Mouse (Mus musculus) cerebellum, postnatal 25 days (tissue): ENCODE measurements at regions not wholly inside any gene's neighbourhood (a gene's known extent, or its start where the extent isn't known, plus 50 kb on each side); places are given as distances from the start of the nearest gene placed in this dataset.

ENCODE experiments used
- DNase-seq, 2 experiments: peaks; one replicate each; pipeline ENCODE4 v3.0.0; 2021; ENCODE audit warnings: mixed read lengths in 2 of 2

DNA sequence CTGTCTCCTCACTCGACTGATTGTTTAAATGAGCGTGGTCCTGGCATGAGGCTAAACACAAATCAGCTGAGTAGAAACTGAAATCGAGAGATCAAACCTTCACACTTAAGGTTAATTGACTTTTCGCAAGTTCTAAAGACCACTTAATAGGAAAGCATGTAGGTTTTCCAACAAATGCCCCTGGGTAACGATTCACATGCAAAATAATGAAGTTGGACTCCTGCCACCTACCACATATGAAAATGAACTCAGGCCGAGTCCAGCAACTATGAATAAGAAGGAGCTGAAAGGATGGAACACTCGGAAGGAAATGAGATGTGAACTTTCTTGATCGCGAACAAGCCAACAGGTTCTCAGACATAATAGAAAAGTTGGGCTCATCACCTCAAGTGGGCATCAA lies 812.0 kb downstream of the Tmem132b start:
- DNase-seq: no peak

DNA sequence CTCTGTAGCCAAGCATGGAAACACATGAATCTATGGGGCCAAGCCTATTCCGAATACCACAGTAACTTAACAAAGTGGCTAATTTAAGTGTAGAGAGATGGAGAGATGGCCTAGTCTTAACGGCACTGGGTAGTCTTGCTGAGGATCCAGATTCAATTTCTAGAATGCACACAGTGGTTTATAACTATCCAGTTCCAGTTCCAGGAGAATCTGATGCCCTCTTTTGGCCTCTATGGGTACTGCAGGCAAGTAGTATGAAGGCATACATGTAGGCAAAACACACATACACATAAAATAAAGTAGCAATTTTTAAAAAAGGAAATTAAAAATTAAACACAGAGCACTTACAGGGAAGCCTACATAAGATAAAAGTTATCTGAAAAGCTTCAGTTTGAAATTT lies 819.4 kb downstream of the Tmem132b start:
- DNase-seq: no peak

DNA sequence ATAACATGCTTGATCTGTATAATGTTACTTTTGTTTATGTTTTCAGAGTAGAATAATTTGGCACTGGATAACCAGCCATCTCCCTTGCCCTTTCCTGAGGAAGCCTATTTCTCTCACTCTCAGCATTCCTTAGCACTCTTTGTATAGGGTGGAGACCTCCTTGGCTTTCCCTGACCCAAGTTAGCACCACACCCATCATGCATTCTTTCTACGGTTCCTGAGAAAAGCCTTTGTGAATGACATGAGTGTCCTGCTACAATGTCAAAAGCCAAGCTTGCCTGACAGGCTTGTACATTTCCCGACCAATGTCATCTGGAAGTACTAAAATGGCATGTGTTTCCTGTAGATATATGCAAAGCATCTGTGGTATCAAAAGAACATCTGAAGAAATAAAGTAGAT lies 837.9 kb downstream of the Tmem132b start:
- no peak for DNase-seq

DNA sequence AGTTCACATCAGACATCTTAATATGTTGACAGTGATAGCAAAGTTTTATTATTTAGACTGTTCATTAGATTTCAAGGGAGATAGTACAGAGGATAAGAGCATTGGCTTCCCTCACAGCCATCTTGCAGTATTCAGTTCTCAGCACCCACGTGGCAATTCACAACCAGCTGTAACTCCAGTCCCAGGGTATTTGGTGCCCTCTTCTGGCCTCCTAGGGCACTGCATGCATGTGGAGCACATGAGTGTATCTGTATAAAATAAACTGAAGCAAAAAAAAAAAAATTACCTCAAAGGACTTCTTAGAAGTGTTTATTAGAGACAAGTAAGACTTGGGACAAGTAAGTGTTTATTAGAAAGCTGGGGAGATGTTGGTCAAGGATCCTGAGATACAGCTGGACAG lies 849.3 kb upstream of the Tmem132c start:
- DNase-seq: no peak

DNA sequence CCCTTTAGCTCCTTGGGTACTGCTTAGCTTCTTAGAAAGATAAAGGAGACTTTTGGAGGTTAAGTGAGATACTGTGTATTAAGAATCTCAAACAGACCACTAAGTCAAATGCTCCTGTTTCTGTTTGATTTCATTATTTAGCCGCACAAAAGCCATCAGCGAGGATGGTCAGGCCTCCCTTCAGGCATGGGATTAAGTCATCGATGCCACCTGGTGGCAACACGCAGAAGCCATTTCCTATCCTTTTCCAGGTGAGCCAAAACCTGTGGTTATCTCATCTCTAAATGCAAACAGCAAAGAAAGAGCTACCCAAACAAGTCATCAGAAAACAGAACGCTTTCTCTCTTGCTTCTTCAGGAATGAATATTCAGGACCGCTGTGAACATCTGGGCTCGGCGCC lies 846.3 kb upstream of the Tmem132c start:
- peak; percentile 11 to 42 for DNase-seq

DNA sequence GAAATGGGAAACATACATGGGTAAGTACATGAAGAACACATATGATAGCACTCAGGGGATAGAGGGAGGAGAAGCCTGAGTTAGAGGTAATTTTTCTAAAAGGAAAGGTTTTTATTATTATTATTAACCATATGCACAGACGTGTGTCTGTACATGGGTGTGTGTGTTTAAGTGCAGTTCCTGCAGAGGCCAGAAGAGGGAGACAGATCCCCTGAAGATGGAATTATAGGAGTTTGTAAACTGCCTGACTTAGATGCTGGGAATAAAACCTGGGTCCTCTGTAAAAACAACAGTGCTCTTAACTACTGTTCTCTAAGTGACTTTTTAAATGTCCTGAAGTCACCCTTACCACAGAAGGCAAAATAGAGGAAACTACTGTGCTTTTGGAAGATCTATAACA lies 809.9 kb upstream of the Tmem132c start:
- no peak for DNase-seq

DNA sequence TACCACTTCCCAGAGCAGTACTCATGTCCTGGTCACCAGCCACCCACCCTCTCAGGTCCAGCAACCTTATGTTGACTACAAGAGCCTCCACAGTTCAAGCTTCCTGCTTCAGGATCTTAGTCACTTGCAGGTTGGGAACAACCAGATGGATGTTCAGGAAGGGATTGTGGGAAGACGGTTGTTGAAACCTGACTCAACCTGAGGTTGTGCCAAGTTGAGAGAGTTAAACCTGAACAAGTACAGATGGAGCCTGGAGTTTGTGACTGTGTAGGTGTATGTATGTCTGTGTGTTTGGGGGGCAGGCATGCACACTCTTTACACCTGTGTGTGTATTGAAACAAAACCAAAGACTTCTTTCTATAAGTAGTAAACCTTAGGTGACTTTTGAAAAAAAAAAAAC lies 802.9 kb upstream of the Tmem132c start:
- DNase-seq: no peak

DNA sequence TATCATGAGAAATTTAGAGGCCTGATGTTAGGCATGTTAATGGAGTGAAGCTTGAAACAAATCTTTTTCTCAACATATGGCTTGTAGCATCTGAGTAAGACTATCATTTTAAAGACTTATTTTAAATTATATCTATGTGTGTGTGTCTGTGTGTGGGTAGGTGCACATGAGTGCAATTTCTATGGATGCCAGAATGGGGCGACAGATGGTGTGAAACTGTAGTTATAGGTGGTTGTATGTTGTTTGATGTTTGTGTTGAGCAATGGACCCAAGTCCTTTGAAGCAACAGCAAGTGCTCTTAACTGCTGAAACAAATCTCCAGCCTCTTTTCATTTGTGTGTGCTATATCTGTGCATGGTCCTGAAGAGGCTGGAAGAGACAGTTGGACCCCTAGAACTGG lies 801.1 kb upstream of the Tmem132c start:
- DNase-seq: no peak

DNA sequence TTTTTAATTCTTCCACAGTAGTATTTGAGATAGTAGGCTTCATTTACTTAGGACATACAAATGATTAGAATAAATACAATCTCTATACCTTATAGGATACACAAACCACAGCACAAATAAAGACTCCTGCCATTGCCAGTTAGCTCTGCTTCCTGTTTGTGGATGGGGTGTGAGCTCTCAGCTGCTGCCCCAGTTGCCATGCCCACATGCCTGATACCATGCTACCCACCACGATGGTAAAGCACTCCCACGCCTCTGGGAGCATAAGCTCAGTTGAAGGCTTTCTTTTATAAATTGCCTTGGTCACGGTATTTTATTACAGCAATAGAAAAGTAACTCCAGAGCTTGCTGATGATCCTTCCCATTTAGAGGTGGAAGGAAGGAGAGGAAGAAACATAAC lies 765.8 kb upstream of the Tmem132c start:
- DNase-seq: no peak

DNA sequence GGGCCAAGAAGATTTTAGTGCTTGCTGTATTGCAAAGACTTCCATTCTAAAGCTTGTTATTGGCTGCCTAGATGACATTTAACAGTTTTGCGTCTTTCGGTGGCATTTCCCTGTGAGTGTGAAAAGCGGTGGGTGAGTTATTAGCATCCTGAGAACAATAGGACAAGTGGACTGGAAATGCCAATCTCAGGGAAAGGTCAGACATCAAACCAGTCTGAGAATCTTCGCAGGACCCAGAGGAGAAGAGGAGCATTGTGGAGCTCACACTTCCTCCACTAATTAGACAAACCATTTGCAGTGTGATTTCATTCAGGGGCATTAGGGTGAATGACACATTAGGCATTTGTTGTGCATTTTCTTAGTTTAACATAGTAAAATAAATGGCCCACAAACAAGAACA lies 719.5 kb upstream of the Tmem132c start:
- DNase-seq: no peak

DNA sequence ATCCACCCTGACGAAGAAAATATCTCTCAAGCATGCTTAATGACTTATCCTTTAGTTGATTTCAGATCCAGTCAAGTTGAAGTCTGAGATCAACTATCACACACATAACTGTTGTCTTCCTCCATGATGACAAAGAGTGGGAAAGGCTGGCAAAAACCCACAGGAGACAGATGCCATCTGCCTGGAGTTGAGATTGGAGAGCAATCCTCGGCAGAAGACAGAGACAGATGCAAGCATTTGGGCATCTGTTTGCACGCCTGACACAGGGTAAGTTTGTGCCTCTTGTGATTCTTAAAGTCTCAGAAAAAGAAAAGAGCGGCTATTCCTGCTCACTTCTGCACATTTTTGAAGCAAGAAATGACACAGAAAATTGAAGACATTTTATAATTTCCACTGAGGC lies 715.7 kb upstream of the Tmem132c start:
- DNase-seq: no peak

DNA sequence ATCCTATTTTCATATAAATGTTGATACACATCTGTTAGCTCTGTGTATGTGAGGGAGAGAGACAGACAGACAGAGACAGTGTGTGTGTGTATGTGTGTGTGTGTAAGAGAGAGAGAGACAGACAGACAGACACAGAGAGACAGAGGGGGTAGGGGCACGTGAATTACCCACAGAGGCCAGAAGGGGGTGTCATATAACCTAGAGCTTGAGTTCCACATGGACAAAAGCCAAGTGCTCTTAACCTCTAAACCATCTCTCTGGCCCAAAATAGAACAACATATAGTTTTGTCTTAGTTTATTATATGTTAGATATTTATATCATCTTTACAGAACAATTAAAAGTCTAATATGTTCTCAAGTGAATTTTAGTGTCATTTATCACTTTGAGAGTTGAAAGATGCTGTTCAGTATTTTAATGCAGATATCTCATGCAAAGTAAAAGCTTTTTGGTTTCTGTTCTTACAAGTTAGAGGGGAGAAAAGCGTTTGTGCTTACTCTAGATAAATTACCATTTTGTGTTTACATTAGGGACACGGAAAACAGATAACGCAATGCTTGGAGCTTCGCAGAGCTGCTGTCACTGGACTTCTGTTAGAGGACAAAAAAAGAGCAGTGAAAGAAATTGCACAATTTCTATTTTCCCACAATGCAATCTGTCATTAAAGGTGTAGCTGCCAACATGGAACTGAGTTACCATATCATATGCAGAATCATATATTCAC lies 710.6 kb upstream of the Tmem132c start:
- no peak for DNase-seq

DNA sequence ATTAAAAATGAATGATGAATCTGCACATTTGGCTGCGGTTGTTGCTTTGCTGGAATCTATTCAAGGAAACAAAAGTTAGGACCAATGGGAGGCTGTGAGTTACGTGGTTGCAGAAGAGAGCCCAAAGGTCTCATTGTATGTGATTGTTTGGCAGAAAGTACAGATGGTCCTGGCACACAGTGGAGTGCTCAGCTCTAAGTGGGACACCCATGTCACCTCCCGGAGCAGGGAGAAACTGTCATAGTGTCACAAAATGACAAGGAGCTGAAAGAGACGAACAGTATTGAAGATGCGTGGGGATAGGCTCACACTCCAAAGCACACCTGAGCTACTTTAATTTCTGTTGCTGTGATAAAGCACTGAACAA lies 710.1 kb upstream of the Tmem132c start:
- no peak for DNase-seq

DNA sequence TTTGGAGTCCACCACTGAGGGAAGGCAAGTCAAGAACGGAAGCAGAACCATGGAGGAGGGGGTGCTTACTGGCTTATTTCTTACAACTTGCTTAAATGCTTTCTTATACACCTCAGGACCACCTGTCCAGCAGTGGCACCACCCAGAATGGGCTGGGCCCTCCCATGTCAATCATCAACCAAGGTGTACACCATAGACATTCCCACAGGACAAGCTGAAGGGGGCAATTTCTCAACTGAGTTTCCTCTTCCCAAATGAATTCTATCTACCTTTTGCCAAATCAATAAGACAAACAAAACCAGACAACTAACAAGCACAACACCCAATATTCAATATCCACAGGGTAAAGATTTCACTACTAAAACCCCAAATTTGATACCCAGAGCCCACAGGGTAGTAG lies 709.6 kb upstream of the Tmem132c start:
- no peak for DNase-seq

DNA sequence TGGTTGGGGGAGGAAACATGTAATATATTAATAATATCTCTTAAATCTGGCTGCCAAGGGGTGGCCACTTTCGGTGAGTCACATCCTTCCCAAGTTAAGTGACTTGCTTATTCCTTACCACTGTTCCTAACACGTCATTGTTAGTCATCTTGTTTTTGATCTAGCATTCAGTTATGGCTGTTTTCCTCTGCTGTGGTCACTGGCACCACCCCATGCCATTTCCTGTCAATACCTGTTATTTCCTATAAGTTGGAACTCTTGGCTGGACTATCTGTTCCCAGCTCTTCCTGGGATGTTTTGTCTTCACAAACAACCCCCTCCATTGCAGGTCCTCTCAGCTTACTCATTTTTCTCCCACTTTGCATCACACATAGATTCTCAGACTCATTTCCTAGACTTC lies 703.5 kb upstream of the Tmem132c start:
- DNase-seq: no peak

DNA sequence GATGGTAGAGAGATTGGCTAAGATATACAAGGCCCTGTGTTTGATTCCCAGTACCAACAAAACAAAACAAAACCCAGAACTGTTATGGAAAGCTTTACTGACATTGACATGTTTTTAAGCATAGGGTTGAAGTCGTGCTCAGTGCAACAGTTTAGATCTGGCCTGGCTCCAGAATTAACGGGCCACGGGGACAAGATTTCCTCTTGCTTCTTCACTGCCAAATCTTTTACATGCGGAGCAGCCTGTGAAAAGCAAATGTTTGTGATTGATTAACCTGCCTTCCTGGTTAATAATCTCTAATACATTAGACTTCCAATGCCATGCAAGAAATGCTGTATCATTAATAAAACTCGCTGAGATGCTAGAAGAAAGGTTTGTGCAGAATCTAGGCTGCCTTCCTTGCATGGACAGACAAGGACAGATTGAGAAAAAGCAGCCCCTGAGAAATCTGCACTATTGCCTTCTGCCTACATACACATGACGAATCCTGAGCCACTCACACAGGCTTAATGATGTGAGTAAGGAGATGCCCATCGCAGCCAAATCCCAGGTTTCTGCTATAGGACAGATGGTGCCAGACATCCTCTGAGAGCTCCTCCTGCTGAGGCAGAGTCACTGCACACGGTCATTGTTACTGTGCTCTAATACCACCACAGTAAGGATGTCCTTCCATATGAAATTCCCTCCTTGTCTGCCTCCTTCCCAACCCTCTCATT lies 697.2 kb upstream of the Tmem132c start:
- peak; percentile 35 to 67 for DNase-seq

DNA sequence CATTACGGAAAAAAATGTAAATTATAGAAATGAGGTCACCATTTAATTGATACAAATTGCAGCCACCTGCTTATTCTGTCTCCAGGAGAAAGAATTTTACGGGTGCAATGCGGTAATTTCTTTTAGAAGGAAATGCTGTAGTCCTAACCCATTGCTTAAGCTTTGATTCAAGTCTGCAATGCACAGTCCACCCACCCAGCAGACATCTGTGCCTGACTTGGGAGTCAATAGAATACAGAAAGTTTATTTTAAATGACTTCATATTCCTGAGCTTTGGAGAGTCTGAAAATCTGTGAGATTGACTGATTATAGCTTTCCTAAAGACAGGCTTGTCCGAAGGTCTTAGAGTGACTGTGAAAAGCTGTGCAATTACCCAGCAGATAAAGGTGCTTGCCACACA lies 693.8 kb upstream of the Tmem132c start:
- DNase-seq: no peak

DNA sequence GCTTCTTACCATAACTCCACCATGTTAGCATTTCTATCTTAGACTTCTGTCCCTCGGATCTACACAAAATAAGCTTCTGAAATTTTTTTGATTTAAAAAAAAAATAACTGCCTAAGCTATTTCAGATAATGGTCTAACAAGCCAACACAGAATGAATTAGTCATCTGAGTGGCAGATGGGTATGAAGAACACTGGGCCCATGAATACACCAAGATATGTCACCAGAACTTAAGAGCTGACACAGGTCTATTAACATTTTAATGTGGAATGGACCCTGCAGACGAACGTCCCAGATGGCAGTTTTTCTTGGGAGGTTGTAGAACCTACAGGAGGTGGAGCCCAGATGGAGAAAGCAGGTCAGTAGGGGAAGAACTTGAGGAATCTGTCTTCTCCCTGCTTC lies 689.9 kb upstream of the Tmem132c start:
- DNase-seq: no peak

DNA sequence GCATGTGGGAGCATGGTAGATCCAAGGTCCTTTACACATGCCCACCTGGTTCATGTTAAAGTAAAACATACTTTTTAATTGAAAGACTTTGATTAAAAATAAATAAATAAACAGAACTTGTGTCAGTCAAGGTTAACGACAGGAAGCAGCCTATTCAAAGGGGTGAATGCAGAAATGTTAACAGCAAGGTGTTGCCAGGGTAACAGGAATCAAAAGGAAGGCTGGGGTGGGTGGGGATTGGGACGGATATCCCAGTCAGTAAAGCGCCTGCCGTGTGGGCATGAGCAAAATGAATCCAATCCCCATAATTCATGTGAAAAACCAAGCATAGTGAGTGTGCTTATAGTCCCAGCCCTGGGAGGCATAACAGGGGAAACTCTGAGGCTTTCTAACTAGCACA lies 682.6 kb upstream of the Tmem132c start:
- DNase-seq: no peak

DNA sequence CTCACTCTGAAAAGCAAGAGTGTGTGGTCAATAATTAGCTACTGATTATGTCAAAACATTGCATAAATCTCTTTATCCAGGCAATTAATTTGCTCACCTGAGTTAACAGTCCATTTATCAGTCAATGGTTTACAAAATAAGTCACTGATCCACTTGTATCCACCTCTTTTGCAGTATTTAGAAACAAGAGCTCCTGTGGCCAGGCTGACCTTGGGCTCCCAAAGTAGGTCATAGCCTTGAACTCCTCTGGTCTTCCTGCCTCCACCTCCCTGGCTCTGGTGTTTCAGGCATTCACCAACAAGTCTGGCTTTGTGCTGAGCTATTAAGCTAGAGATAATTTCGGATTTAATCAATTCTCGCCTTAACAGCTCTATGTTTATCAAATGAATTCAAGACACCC lies 675.8 kb upstream of the Tmem132c start:
- DNase-seq: no peak

DNA sequence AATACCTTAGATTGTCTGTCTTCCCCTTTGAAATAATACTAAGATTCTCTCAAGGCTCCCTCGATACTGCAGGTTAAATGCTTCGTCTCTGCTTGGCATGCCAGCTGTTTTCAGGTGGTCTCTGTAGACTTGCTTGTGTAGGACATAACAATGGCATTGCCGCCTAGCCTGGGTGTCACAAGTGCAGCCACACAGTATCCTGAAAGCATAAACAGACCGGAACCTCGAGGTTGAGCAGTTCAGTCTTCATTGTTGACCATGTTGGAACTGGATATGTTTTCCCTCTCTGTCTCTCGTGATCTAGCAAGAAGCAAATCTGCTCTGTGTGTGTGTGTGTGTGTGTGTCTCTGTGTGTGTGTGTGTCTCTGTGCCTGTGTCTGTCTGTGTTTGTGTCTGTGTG lies 675.4 kb upstream of the Tmem132c start:
- no peak for DNase-seq

DNA sequence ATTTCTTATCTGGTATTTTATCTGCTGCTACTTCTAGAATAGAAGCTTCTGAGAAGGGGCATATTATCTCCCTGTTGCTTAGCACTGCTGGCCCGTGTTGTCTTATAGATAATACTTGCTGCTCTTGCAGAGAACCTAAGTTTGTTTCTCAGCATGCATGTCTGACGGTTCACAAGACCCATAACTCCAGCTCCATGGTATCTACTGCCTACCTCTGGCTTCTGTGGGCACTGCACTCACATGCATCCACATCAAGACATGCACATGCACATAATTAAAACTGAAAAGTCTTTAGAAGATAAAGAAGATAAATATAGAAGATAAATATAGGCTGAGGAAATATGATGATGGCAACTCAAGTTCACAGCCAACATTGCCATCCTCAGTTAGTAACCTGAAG lies 667.8 kb upstream of the Tmem132c start:
- no peak for DNase-seq

DNA sequence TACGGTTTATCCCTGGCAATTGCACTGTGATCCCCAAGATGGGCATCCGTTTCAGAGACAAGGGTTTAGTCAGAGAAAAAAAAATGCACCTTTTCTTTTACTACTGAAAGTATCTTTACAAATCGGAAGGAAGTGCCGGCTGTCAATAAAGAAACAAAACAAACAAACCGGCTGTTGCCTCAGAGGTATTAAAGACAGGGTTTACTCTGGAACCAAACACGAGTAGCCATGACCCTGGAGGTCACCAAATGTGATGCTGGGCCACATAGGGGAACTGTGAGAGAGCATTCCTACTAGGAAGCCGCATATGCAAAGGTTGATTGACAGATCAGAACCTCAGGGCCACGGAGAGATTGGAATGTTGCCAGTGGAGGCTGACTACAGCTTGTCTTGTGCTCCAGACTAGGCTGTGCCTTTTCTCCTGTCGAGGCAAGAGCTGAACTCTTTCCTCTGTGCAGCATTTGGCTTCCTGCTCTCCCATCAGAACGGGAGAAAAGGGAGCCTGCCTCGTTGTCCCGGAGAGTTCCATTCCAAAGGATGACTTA lies 643.8 kb upstream of the Tmem132c start:
- no peak for DNase-seq

DNA sequence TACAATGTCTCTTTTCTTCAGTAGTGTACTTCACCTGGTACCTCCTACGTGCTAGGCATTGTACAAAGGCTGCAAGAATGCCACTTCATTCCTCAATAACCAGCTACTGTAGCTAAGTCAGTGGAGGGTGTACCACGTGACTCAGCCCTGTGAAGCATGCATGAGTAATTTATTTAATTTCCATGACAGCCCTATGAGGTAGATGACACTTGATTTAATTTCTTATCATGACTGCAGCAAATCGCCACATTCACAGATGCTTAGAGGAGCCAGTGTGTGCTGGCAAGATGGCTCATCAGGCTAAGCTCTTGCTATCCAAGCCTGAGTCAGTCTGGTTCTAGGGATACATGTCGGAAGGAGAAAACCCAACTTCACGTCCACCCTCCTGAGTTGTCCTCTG lies 642.0 kb upstream of the Tmem132c start:
- no peak for DNase-seq

DNA sequence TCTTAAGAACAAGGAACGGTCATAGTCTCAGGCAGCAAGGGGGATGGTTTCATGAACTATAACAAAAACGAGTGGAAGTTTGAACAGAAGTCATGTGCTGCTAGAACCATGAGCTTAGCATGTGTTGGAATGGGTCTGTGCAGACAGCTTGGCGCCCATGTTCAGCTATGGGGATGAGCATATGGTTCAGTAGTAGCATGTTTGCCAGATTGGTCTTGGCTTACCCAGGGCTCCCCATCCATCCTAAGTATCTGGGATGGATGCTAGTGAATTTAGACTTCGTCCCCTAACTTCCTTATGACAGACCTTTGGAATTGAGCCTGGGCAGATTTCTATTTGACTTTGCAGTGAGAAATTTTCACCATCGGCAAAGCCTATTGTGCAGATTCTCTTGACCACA lies 634.9 kb upstream of the Tmem132c start:
- DNase-seq: peak; percentile 3
